Mouse (Mus musculus) midbrain, embryonic 14.5 days (tissue): ENCODE measurements around the gene Mypop. TPM values are rescaled to one million over a fixed set of nuclear protein-coding genes. Genes with fewer than 3 reads are reported as not detected.
A peak's percentile ranks its signal among the peaks of the same experiment; 100 is the strongest.

Experiments used
- ATAC-seq: fragments of 200-750 bp; cut with Nextera tagmentation; 2 replicates; pipeline ENCODE4 v1.8.0; 2017; ENCODE audit warnings: moderate number of reproducible peaks, moderate library complexity; ENCODE audit not compliant: low FRiP score, low TSS enrichment
- DNase-seq: peaks from one replicate; pipeline ENCODE4 v3.0.0-alpha.2; 2015
- H3K27ac ChIP-seq: fragments of 300-500 bp; sonication (generic); replicated peaks from 2 replicates; pipeline ENCODE4 v1.5.1; 2014; ENCODE audit warnings: mild to moderate bottlenecking, low read depth, low read length, moderate library complexity
- H3K27me3 ChIP-seq: fragments of 300-500 bp; sonication (generic); 2 replicates; pipeline ENCODE4 v1.6.1; 2014; ENCODE audit warnings: low read length, control low read depth, mixed read lengths; ENCODE audit not compliant: control insufficient read depth, insufficient read depth
- H3K36me3 ChIP-seq: fragments of 300-500 bp; sonication (generic); 2 replicates; pipeline ENCODE4 v1.6.1; 2014; ENCODE audit warnings: low read length, control low read depth; ENCODE audit not compliant: control insufficient read depth, insufficient read depth
- H3K4me1 ChIP-seq: fragments of 300-500 bp; sonication (generic); 2 replicates; pipeline ENCODE4 v1.6.1; 2014; ENCODE audit warnings: mild to moderate bottlenecking, antibody characterized with exemption, low read length, control low read depth; ENCODE audit not compliant: control insufficient read depth, insufficient read depth
- H3K4me2 ChIP-seq: fragments of 300-500 bp; sonication (generic); 2 replicates; pipeline ENCODE4 v1.6.1; 2014; ENCODE audit warnings: mild to moderate bottlenecking, low read length, moderate library complexity
- H3K4me3 ChIP-seq: fragments of 300-500 bp; sonication (generic); replicated peaks from 2 replicates; pipeline ENCODE4 v1.5.1; 2014; ENCODE audit warnings: low read depth, low read length
- H3K9ac ChIP-seq: fragments of 300-500 bp; sonication (generic); replicated peaks from 2 replicates; pipeline ENCODE4 v1.6.1; 2014; ENCODE audit warnings: mild to moderate bottlenecking, low read length, moderate library complexity
- H3K9me3 ChIP-seq: fragments of 300-500 bp; sonication (generic); 2 replicates; pipeline ENCODE4 v1.6.1; 2016; ENCODE audit warnings: low read length, control low read depth, mixed read lengths; ENCODE audit not compliant: control insufficient read depth
- WGBS: fragments of 180-500 bp; shearing (Covaris S2); extraction: QIAGEN DNeasy Blood & Tissue Kit; methylation state at CpG from one replicate; pipeline ENCODE4 v1.1.7; 2014; 5-methylcytosine and 5-hydroxymethylcytosine counted together
- polyA plus RNA-seq: library from polyadenylated mRNA; unstranded; fragments of >200 nt; fragmentation: Nextera tagmentation; extraction: Ambion mirVana; gene quantifications from 2 replicates; pipeline ENCODE4 v1.2.1, GENCODE M21; 2014

The Mypop gene
- polyA plus RNA-seq, 1 experiment from 2014 or later, result 4.2 TPM

DNA sequence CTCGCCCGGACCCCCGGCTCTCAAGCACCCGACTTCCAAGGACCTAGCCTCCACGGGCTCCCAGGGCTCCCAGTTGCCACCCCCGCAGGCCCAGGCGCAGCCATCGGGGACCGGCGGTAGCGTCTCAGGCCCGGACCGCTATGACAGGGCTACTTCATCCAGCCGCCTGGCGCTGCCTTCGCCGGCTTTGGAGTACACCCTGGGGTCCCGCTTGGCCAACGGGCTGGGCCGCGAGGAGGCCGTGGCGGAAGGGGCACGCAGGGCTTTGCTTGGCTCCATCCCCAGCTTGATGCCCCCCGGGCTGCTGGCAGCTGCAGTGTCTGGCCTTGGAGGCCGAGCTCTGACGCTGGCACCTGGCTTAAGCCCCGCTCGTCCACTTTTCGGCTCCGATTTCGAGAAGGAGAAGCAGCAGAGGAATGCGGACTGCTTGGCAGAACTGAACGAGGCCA, 13.6 kb downstream of the Mypop start:
- 8% methylated on average over 31 of the region's 34 CpGs for WGBS
- no peaks in the 10 kb centered on the region for H3K9me3 ChIP-seq
- H3K36me3 ChIP-seq, result peaks cover 32% of the 10 kb centered on the region
- 0 out of 2 replicates have a peak, but pooled peaks have one; percentile 0 for ATAC-seq
- peak overlapping the region; percentile 89 for H3K27ac ChIP-seq
- peak overlapping the region; percentile 90 for H3K4me3 ChIP-seq
- H3K9ac ChIP-seq, result peak overlapping the region; percentile 89
- peaks cover 29% of the 10 kb centered on the region for H3K4me1 ChIP-seq
- H3K27me3 ChIP-seq, result no peaks in the 10 kb centered on the region
- H3K4me2 ChIP-seq, result peak overlapping the region; percentile 100
- DNase-seq, result peak; percentile 28

DNA sequence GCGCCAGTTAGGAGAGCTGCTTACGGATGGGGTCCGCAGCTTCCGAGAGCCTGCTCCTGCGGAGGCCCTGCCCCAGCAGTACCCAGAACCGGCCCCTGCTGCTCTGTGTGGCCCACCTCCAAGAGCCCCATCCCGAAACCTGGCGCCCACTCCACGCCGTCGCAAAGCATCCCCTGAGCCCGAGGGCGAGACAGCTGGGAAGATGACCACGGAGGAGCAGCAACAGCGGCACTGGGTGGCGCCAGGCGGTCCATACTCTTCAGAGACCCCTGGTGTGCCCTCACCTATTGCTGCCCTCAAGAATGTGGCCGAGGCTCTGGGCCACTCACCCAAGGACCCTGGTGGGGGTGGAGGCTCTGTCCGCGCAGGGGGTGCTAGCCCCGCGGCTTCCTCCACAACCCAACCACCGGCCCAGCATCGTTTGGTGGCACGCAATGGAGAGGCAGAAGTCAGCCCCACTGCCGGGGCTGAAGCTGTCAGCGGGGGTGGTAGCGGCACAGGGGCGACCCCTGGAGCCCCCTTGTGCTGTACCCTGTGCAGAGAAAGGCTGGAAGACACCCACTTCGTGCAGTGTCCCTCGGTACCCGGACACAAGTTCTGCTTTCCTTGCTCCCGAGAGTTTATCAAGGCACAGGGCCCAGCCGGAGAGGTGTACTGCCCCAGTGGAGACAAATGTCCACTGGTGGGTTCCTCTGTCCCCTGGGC, 14.5 kb downstream of the Mypop start:
- Histone ChIP-seq H3K36me3 (peaks cover 32% of the 10 kb centered on the region), H3K4me2 (peak overlapping the region; percentile 100), H3K9me3 (no peaks in the 10 kb centered on the region), H3K4me1 (peaks cover 29% of the 10 kb centered on the region), H3K27me3 (no peaks in the 10 kb centered on the region), H3K4me3 (peak overlapping the region; percentile 90; the same call in 1 of the 2 replicates), H3K9ac (peak overlapping the region; percentile 7; the same call in 1 of the 2 replicates), H3K27ac (0 out of 2 replicates have a peak overlapping the region, but pooled peaks have one; percentile 14)
- ATAC-seq (no peak), DNase-seq (no peak)
- WGBS, result 82% methylated on average over 34 of the region's 34 CpGs

- WGBS, result 8% methylated on average over 12 of the region's 12 CpGs
- peak; percentile 94 for DNase-seq
- H3K4me2 ChIP-seq, result peak overlapping the region; percentile 100
- H3K4me3 ChIP-seq, result 0 out of 2 replicates have a peak overlapping the region, but pooled peaks have one; percentile 12
- no peak overlapping the region for H3K9ac ChIP-seq
- no peaks in the 10 kb centered on the region for H3K9me3 ChIP-seq
- H3K36me3 ChIP-seq, result peaks cover 28% of the 10 kb centered on the region
- H3K27me3 ChIP-seq, result no peaks in the 10 kb centered on the region
- H3K4me1 ChIP-seq, result peaks cover 29% of the 10 kb centered on the region
- 0 out of 2 replicates have a peak overlapping the region, but pooled peaks have one; percentile 14 for H3K27ac ChIP-seq
- ATAC-seq, result no peak
Measured at GRCm38 (mm10) chr7:19006476-19006875, 15.4 kb downstream of the Mypop start.

GRCm38 (mm10) chr7:19007026-19007977, 16.3 kb downstream of the Mypop start:
- ATAC-seq (no peak), DNase-seq (no peak)
- Histone ChIP-seq H3K36me3 (peaks cover 28% of the 10 kb centered on the region), H3K4me1 (peaks cover 31% of the 10 kb centered on the region), H3K27ac (no peak overlapping the region), H3K27me3 (no peaks in the 10 kb centered on the region), H3K9ac (0 out of 2 replicates have a peak overlapping the region, but pooled peaks have one; percentile 9), H3K4me2 (no peak overlapping the region), H3K4me3 (no peak overlapping the region), H3K9me3 (no peaks in the 10 kb centered on the region)
- 86% methylated on average over 13 of the region's 13 CpGs for WGBS

DNA sequence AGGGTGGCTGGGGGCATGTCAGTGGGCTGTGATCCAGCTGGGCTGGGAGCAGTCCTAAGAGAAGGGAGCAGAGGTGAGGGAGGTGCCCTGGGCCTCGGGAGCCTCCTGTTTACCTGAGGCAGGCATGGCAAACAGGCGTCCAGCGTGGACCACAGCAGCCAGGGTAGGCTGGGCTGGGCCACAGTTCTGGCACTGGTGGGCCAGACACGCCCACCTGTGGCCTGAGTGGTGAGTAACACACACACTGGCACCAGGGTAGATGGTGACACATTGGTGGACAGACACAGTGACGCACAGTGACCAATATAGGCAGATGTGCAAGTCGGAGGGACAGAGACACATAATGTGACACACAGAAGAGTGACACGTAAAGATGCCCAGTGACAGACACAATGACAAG, 19.5 kb downstream of the Mypop start:
- no peak for DNase-seq
- Histone ChIP-seq H3K4me1 (peaks cover 21% of the 10 kb centered on the region), H3K36me3 (peaks cover 21% of the 10 kb centered on the region), H3K4me2 (no peak overlapping the region), H3K27ac (no peak overlapping the region), H3K9me3 (no peaks in the 10 kb centered on the region), H3K4me3 (no peak overlapping the region), H3K9ac (no peak overlapping the region), H3K27me3 (no peaks in the 10 kb centered on the region)
- WGBS, result 80% methylated on average over 7 of the region's 7 CpGs
- no peak for ATAC-seq

DNA sequence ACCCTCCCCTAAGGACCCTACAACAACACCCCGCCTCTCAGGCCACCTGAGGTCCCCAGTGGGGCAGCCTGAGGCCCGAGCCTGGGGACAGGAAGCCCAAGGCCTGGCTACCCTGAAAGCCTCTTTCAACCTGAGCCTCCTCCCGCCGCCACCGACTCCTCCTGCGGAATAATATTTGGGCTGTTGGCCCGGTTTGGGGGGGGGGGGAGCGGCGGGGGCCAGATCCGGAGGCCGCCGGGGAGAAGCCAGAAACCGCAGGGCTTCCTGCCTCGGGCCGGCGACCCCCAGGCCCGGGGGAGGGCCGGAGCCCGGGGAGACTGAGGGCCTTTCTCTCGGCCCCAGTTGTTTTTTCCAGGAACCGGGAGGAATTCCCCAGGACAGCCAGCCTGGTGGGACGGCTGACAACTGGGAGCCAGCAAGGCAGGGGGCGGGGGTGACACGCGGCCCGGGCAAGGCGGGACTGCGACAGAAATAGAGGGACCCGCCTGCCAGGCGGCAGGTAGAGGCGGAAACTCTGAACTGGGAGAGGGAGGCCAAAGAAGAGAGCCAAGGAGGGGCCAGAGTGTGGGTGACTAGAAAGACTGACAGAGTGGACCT, 21.1 kb downstream of the Mypop start:
- Histone ChIP-seq H3K27me3 (no peaks in the 10 kb centered on the region), H3K36me3 (peaks cover 8% of the 10 kb centered on the region), H3K4me1 (peaks cover 8% of the 10 kb centered on the region; the same call in 1 of the 2 replicates), H3K4me2 (peak overlapping the region; percentile 49), H3K27ac (no peak overlapping the region), H3K4me3 (peak overlapping the region; percentile 15; the same call in 1 of the 2 replicates), H3K9me3 (no peaks in the 10 kb centered on the region), H3K9ac (peak overlapping the region; percentile 54; the same call in 1 of the 2 replicates)
- DNase-seq (peak; percentile 26), ATAC-seq (no peak)
- 3% methylated on average over 27 of the region's 31 CpGs for WGBS

- no peak overlapping the region for H3K27ac ChIP-seq
- 63% methylated on average over 2 of the region's 2 CpGs for WGBS
- no peak for ATAC-seq
Measured at GRCm38 (mm10) chr7:19012882-19013281, 21.8 kb downstream of the Mypop start.

DNA sequence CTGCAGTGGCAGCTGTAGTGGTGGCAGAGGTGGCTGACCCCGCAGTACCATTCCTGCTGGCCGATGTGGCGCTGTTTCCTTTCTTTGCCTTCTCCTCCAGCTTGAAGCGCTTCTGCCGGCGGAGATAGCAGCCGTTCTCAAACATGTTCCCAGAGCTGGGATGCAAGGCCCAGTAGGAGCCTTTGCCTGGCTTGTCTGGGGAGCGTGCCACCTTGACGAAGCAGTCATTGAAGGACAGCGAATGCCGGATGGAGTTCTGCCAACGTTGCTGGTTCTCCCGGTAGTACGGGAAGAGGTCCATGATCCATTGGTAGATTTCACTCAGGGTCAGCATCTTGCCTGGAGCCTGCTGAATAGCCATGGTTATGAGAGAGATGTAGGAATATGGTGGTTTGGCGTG, 23.4 kb downstream of the Mypop start:
- H3K27me3 ChIP-seq, result no peaks in the 10 kb centered on the region
- H3K36me3 ChIP-seq, result no peaks in the 10 kb centered on the region
- peaks cover 8% of the 10 kb centered on the region; the same call in 1 of the 2 replicates for H3K4me1 ChIP-seq
- no peak overlapping the region for H3K4me3 ChIP-seq
- 66% methylated on average over 15 of the region's 15 CpGs for WGBS
- no peak overlapping the region for H3K9ac ChIP-seq
- no peak for ATAC-seq
- no peak overlapping the region for H3K4me2 ChIP-seq
- no peak for DNase-seq
- H3K27ac ChIP-seq, result no peak overlapping the region
- no peaks in the 10 kb centered on the region for H3K9me3 ChIP-seq

More at GRCm38 (mm10) chr7:19012882-19013281, 21.8 kb downstream of the Mypop start:
- Histone ChIP-seq H3K9ac (no peak overlapping the region), H3K4me1 (peaks cover 8% of the 10 kb centered on the region; the same call in 1 of the 2 replicates), H3K4me3 (no peak overlapping the region), H3K27me3 (no peaks in the 10 kb centered on the region), H3K4me2 (no peak overlapping the region), H3K9me3 (no peaks in the 10 kb centered on the region), H3K36me3 (peaks cover under 1% of the 10 kb centered on the region; the same call in 1 of the 2 replicates)
- no peak for DNase-seq
